Mouse (Mus musculus): ENCODE measurements around the gene Ppan. TPM values are rescaled to one million over a fixed set of nuclear protein-coding genes. Genes with fewer than 3 reads are reported as not detected.
A peak's percentile ranks its signal among the peaks of the same experiment; 100 is the strongest.

Ppan gene
- total and polyA plus RNA-seq, 3 experiments = 5.9 to 18.8 (median 6.7) TPM

GRCm38 (mm10) chr9:20877118-20878040 lies 10.6 kb upstream of the Ppan start:
- peak overlapping the region; percentile 48 for H3K4me3 ChIP-seq
- intact Hi-C loops (cut with DNase I) = no loop called here
- WGBS = 32% methylated on average over 14 of the region's 14 CpGs
- no peaks in the 10 kb centered on the region for H3K36me3 ChIP-seq (ENCODE audit: control insufficient read depth, insufficient read depth, low read length)
- H3K27me3 ChIP-seq (ENCODE audit: control insufficient read depth, insufficient read depth, low read length) = no peaks in the 10 kb centered on the region
- H3K4me1 ChIP-seq (ENCODE audit: control insufficient read depth, insufficient read depth, low read length) = peaks cover 1% of the 10 kb centered on the region; the same call in 1 of the 2 replicates
- no peaks in the 10 kb centered on the region for H3K79me2 ChIP-seq (replicated peaks; ENCODE audit: control insufficient read depth, insufficient read depth, low read length)
- TF ChIP-seq POLR2A (IDR thresholded peaks at IDR 0.05; ENCODE audit: insufficient read depth, low read depth, low read length) (peak; percentile 92), EP300 (IDR thresholded peaks at IDR 0.05; ENCODE audit: insufficient read depth, low read depth, low read length) (no peak), CTCF (IDR thresholded peaks at IDR 0.05) (no peak)
- peak overlapping the region; percentile 48 for H3K9ac ChIP-seq (ENCODE audit: low read depth, low read length)
- DNase-seq = no peak
- H3K27ac ChIP-seq = peak overlapping the region; percentile 71

- peak overlapping the region; percentile 73 for H3K9ac ChIP-seq (ENCODE audit: low read depth, low read length)
- no peaks in the 10 kb centered on the region for H3K79me2 ChIP-seq (replicated peaks; ENCODE audit: control insufficient read depth, insufficient read depth, low read length)
- intact Hi-C loops (cut with DNase I) = no loop called here
- peak; percentile 100 for DNase-seq
- peak overlapping the region; percentile 59 for H3K4me3 ChIP-seq
- TF ChIP-seq CTCF (IDR thresholded peaks at IDR 0.05) (peak; percentile 90), EP300 (IDR thresholded peaks at IDR 0.05; ENCODE audit: insufficient read depth, low read depth, low read length) (peak; percentile 44; the same call in 1 of the 2 replicates), POLR2A (IDR thresholded peaks at IDR 0.05; ENCODE audit: insufficient read depth, low read depth, low read length) (peak; percentile 89)
- H3K27ac ChIP-seq = peak overlapping the region; percentile 97
- peaks cover 1% of the 10 kb centered on the region; the same call in 1 of the 2 replicates for H3K4me1 ChIP-seq (ENCODE audit: control insufficient read depth, insufficient read depth, low read length)
- under 1% methylated on average over 69 of the region's 69 CpGs for WGBS
- H3K36me3 ChIP-seq (ENCODE audit: control insufficient read depth, insufficient read depth, low read length) = no peaks in the 10 kb centered on the region
- H3K27me3 ChIP-seq (ENCODE audit: control insufficient read depth, insufficient read depth, low read length) = no peaks in the 10 kb centered on the region
Observed at GRCm38 (mm10) chr9:20878041-20878709, 9.8 kb upstream of the Ppan start.

- H3K4me3 ChIP-seq = peak overlapping the region; percentile 59
- peaks cover 1% of the 10 kb centered on the region; the same call in 1 of the 2 replicates for H3K4me1 ChIP-seq (ENCODE audit: control insufficient read depth, insufficient read depth, low read length)
- no peak for DNase-seq
- H3K27ac ChIP-seq = peak overlapping the region; percentile 97
- no peaks in the 10 kb centered on the region for H3K27me3 ChIP-seq (ENCODE audit: control insufficient read depth, insufficient read depth, low read length)
- intact Hi-C loops (cut with DNase I) = loop anchor here (1.0 kb wide), 2 partner anchors 9 to 20 kb away; partner anchors contain the start of gene Eif3g
- no peak for TF ChIP-seq EP300 (IDR thresholded peaks at IDR 0.05; ENCODE audit: insufficient read depth, low read depth, low read length)
- TF ChIP-seq CTCF (IDR thresholded peaks at IDR 0.05) = no peak
- no peak for TF ChIP-seq POLR2A (IDR thresholded peaks at IDR 0.05; ENCODE audit: insufficient read depth, low read depth, low read length)
- no peaks in the 10 kb centered on the region for H3K79me2 ChIP-seq (replicated peaks; ENCODE audit: control insufficient read depth, insufficient read depth, low read length)
- no peaks in the 10 kb centered on the region for H3K36me3 ChIP-seq (ENCODE audit: control insufficient read depth, insufficient read depth, low read length)
- H3K9ac ChIP-seq (ENCODE audit: low read depth, low read length) = peak overlapping the region; percentile 73
- 14% methylated on average over 10 of the region's 10 CpGs for WGBS
Observed at GRCm38 (mm10) chr9:20878710-20879065, 9.3 kb upstream of the Ppan start.

GRCm38 (mm10) chr9:20879097-20879792 lies 8.7 kb upstream of the Ppan start, which contains the start of gene Angptl6:
Gene Angptl6 (minus strand): TSS chr9:20879727.
- Histone ChIP-seq H3K4me3 (peak within 1 kb of the TSS; percentile 59), H3K27ac (peak within 1 kb of the TSS; percentile 97), H3K27me3 (ENCODE audit: control insufficient read depth, insufficient read depth, low read length) (no peaks in the 10 kb centered on the region), H3K79me2 (replicated peaks; ENCODE audit: control insufficient read depth, insufficient read depth, low read length) (no peaks in the 10 kb centered on the region), H3K9ac (ENCODE audit: low read depth, low read length) (peak within 1 kb of the TSS; percentile 73), H3K4me1 (ENCODE audit: control insufficient read depth, insufficient read depth, low read length) (peaks cover 1% of the 10 kb centered on the region; the same call in 1 of the 2 replicates), H3K36me3 (ENCODE audit: control insufficient read depth, insufficient read depth, low read length) (no peaks in the 10 kb centered on the region)
- TF ChIP-seq CTCF (IDR thresholded peaks at IDR 0.05) (no peak), POLR2A (IDR thresholded peaks at IDR 0.05; ENCODE audit: insufficient read depth, low read depth, low read length) (no peak), EP300 (IDR thresholded peaks at IDR 0.05; ENCODE audit: insufficient read depth, low read depth, low read length) (no peak)
- DNase-seq = no peak
- intact Hi-C loops (cut with DNase I) = loop anchor here (1.0 kb wide), 2 partner anchors 8 to 19 kb away; partner anchors contain the start of gene Eif3g
- 87% methylated on average over 13 of the region's 13 CpGs for WGBS

GRCm38 (mm10) chr9:20886563-20886962 lies 1.4 kb upstream of the Ppan start:
- H3K36me3 ChIP-seq (ENCODE audit: control insufficient read depth, insufficient read depth, low read length) = no peaks in the 10 kb centered on the region
- no peak overlapping the region for H3K27ac ChIP-seq
- no peaks in the 10 kb centered on the region for H3K4me1 ChIP-seq (ENCODE audit: control insufficient read depth, insufficient read depth, low read length)
- H3K27me3 ChIP-seq (ENCODE audit: control insufficient read depth, insufficient read depth, low read length) = no peaks in the 10 kb centered on the region
- no peak overlapping the region for H3K4me3 ChIP-seq
- H3K79me2 ChIP-seq (replicated peaks; ENCODE audit: control insufficient read depth, insufficient read depth, low read length) = no peaks in the 10 kb centered on the region
- TF ChIP-seq POLR2A (IDR thresholded peaks at IDR 0.05; ENCODE audit: insufficient read depth, low read depth, low read length) = no peak
- no peak for TF ChIP-seq EP300 (IDR thresholded peaks at IDR 0.05; ENCODE audit: insufficient read depth, low read depth, low read length)
- TF ChIP-seq CTCF (IDR thresholded peaks at IDR 0.05) = no peak
- intact Hi-C loops (cut with DNase I) = no loop called here
- no peak overlapping the region for H3K9ac ChIP-seq (ENCODE audit: low read depth, low read length)
- no peak for DNase-seq
- 94% methylated on average over 2 of the region's 2 CpGs for WGBS

Data from heart, adult 2 months (tissue).